Mouse (Mus musculus): Measurements from ENCODE around the gene Pde4b. TPM values are rescaled to one million over a fixed set of nuclear protein-coding genes. Genes with fewer than 3 reads are reported as not detected.

Gene Pde4b
- polyA plus RNA-seq (2012; fragmentation: generic; extraction: Trizol) = under 1 TPM; 0.02 to 0.30 TPM

GRCm38 (mm10) chr4:102087091-102087565 lies at the start of gene Pde4b:
Gene Pde4b, plus strand, starts transcription at chr4:102087543.

Other genes with a start within 250 kb of the Pde4b start
- gene B020004J07Rik, start 243.5 kb upstream of the Pde4b start, polyA plus RNA-seq (2012; fragmentation: generic; extraction: Trizol) = not detected
- not detected for gene C130073F10Rik, start 193.8 kb upstream of the Pde4b start, polyA plus RNA-seq (2012; fragmentation: generic; extraction: Trizol)
- gene Gm12800, start 178.4 kb upstream of the Pde4b start, polyA plus RNA-seq (2012; fragmentation: generic; extraction: Trizol) = not detected
- gene Gm12794, start 147.1 kb upstream of the Pde4b start, polyA plus RNA-seq (2012; fragmentation: generic; extraction: Trizol) = not detected
- not detected for gene Gm12790, start 106.5 kb upstream of the Pde4b start, polyA plus RNA-seq (2012; fragmentation: generic; extraction: Trizol)
- gene Gm12789, start 100.9 kb upstream of the Pde4b start, polyA plus RNA-seq (2012; fragmentation: generic; extraction: Trizol) = not detected